Mouse (Mus musculus) stomach, postnatal 0 days (tissue): ENCODE results near the gene Uhrf1bp1.

Source experiments
- CTCF ChIP-seq: IDR thresholded peaks from 2 replicates; pipeline ENCODE4 v1.5.1; 2016; ENCODE audit warnings: antibody characterized with exemption, low read depth, mild to moderate bottlenecking, moderate library complexity
- EP300 ChIP-seq: optimal IDR thresholded peaks from 2 replicates; pipeline ENCODE3; 2016; ENCODE audit warnings: antibody characterized with exemption

- peak; percentile 28; the same call in 1 of the 2 replicates for TF ChIP-seq CTCF
- peak; percentile 58 for TF ChIP-seq EP300
Observed at GRCm38 (mm10) chr17:27839469-27840252, 16.6 kb upstream of the Uhrf1bp1 start.
